Mouse (Mus musculus): ENCODE results near the gene Gm10715.
"Not testable (repeated sequence)": the region's sequence is repeated elsewhere in the genome, so short reads cannot be mapped to it uniquely, and the experiment has no call there.

GRCm38 (mm10) chr9:3000445-3000972 lies 36.2 kb upstream of the Gm10715 start, which contains the start of gene Gm10722:
- TF ChIP-seq CTCF (conservative IDR thresholded peaks at IDR 0.05; ENCODE audit: low read length); POU5F1 (IDR thresholded peaks at IDR 0.05; ENCODE audit: borderline replicate concordance, low read length): not testable (repeated sequence)
